Mouse (Mus musculus) small intestine, adult 2 months (tissue): Measurements from ENCODE around the gene Caprin1. TPM values are rescaled to one million over a fixed set of nuclear protein-coding genes. Genes with fewer than 3 reads are reported as not detected.

Source experiments
- H3K27ac ChIP-seq: fragments of 200-500 bp; 2 replicates; pipeline ENCODE4 v1.5.1; 2012; ENCODE audit warnings: low read depth, low read length, control low read depth, inconsistent platforms; ENCODE audit not compliant: insufficient read depth
- H3K27me3 ChIP-seq: fragments of 200-500 bp; 2 replicates; pipeline ENCODE4 v1.6.1; 2012; ENCODE audit warnings: mild to moderate bottlenecking, moderate library complexity, low read length, inconsistent platforms; ENCODE audit not compliant: control insufficient read depth, insufficient read depth
- H3K36me3 ChIP-seq: fragments of 200-500 bp; 2 replicates; pipeline ENCODE4 v1.6.1; 2012; ENCODE audit warnings: mild to moderate bottlenecking, low read length, control low read depth, inconsistent platforms; ENCODE audit not compliant: control insufficient read depth, insufficient read depth
- H3K4me1 ChIP-seq: fragments of 200-500 bp; 2 replicates; pipeline ENCODE4 v1.6.1; 2012; ENCODE audit warnings: low read length, inconsistent platforms, mixed read lengths; ENCODE audit not compliant: control insufficient read depth, insufficient read depth, insufficient read length
- H3K4me3 ChIP-seq: fragments of 200-500 bp; 2 replicates; pipeline ENCODE4 v1.5.1; 2012; ENCODE audit warnings: low read depth, mild to moderate bottlenecking, control low read depth, inconsistent platforms, low read length, moderate library complexity
- CTCF ChIP-seq: fragments of 200-500 bp; IDR thresholded peaks from 2 replicates; pipeline ENCODE4 v1.5.1; 2012; ENCODE audit warnings: low read depth, mild to moderate bottlenecking, control low read depth, inconsistent platforms, low read length, moderate library complexity, mixed read lengths; ENCODE audit not compliant: insufficient replicate concordance, insufficient read length; ENCODE audit errors: extremely low read depth
- POLR2A ChIP-seq: fragments of 200-500 bp; IDR thresholded peaks from 2 replicates; pipeline ENCODE4 v1.6.1; 2012; ENCODE audit warnings: low read depth, mild to moderate bottlenecking, control low read depth, inconsistent platforms, low read length, moderate library complexity
- WGBS: fragments of 180-500 bp; shearing (Covaris S2); methylation state at CpG from one replicate; pipeline ENCODE4 v1.1.7; 2018; 5-methylcytosine and 5-hydroxymethylcytosine counted together
- polyA plus RNA-seq: library from polyadenylated mRNA; depleted of rRNA; stranded (reverse); fragments of >200 nt; gene quantifications from 2 replicates; pipeline ENCODE4 v1.2.3, GENCODE M21; 2012

Gene Caprin1
- polyA plus RNA-seq, 1 experiment = 90.0 TPM

GRCm38 (mm10) chr2:103747891-103748290 lies 49.6 kb downstream of the Caprin1 start:
- Histone ChIP-seq H3K4me3 (no peak overlapping the region), H3K27me3 (no peaks in the 10 kb centered on the region), H3K27ac (no peak overlapping the region), H3K4me1 (peaks cover 4% of the 10 kb centered on the region; the same call in 1 of the 2 replicates), H3K36me3 (peaks cover 21% of the 10 kb centered on the region)
- TF ChIP-seq CTCF (no peak), POLR2A (no peak)
- 91% methylated on average over 9 of the region's 9 CpGs for WGBS

DNA sequence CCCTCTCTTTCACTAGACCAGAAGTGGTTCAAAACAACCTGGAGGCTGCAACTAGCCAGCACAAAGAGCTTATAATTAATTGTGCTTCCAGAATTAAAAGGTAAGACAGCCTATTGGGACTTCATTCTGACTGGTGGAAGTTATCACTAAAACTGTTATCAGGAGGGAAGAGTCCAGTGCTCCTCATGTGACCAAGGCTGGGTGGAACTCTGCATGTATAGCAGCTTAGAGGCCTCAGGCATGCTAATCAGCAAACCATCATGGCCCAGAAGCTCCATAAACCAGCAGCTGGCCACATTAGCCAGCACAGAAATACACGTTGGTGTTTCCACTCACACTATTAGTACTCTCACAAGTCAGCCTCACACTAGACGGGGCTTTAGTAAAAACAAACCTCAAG lies 50.7 kb downstream of the Caprin1 start:
- Histone ChIP-seq H3K4me1 (peaks cover 4% of the 10 kb centered on the region; the same call in 1 of the 2 replicates), H3K27me3 (no peaks in the 10 kb centered on the region), H3K4me3 (no peak overlapping the region), H3K36me3 (peaks cover 19% of the 10 kb centered on the region), H3K27ac (no peak overlapping the region)
- TF ChIP-seq POLR2A (no peak), CTCF (no peak)
- WGBS = 70% methylated on average over 2 of the region's 2 CpGs

DNA sequence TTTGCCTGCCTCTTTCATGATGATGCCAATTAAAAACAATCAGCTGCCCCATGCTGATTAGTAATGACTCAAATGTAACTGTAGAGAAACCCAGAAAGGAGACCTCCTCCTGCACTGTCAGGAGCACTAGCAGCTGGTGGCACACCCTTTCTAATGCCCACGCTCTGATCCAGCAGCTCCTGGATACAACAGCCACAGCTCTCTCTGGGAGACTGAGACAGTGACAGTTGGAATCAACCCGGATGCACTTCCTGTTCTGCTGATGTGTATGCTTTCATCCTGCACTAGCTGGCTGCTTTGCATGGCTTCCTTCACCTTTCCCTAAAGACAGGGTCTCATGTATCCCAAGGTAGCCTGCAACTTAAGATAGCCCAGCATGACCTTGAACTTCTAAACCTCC lies 51.4 kb downstream of the Caprin1 start:
- WGBS = 74% methylated on average over 2 of the region's 2 CpGs
- Histone ChIP-seq H3K4me3 (no peak overlapping the region), H3K27ac (no peak overlapping the region), H3K27me3 (no peaks in the 10 kb centered on the region), H3K4me1 (peaks cover 4% of the 10 kb centered on the region; the same call in 1 of the 2 replicates), H3K36me3 (peaks cover 16% of the 10 kb centered on the region)
- TF ChIP-seq POLR2A (no peak), CTCF (no peak)

DNA sequence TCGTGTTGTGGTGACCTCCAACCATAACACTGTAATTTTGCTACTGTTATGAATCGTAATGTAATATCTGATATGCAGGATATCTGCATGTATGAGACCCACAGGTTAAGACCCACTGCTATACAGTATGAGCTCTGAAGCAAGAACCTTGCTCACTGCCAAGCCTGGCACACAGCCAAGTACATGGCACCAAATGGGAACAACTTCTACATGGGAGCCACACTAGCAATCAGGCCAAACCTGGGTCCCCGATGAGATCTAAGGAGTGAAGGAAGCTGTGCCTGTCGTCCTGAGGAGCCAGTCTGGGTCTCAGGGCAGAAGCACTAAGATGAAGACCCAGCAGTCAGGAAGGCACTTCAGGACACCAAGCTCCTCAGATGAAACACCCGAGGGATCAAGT lies 52.0 kb downstream of the Caprin1 start:
- no peaks in the 10 kb centered on the region for H3K27me3 ChIP-seq
- 70% methylated on average over 5 of the region's 5 CpGs for WGBS
- H3K4me3 ChIP-seq = no peak overlapping the region
- TF ChIP-seq POLR2A = no peak
- TF ChIP-seq CTCF = no peak
- peaks cover 4% of the 10 kb centered on the region; the same call in 1 of the 2 replicates for H3K4me1 ChIP-seq
- no peak overlapping the region for H3K27ac ChIP-seq
- H3K36me3 ChIP-seq = peaks cover 16% of the 10 kb centered on the region

GRCm38 (mm10) chr2:103743988-103744387 lies 53.5 kb downstream of the Caprin1 start:
- peaks cover 20% of the 10 kb centered on the region for H3K36me3 ChIP-seq
- 82% methylated on average over 7 of the region's 7 CpGs for WGBS
- no peaks in the 10 kb centered on the region for H3K4me1 ChIP-seq
- H3K27ac ChIP-seq = no peak overlapping the region
- H3K4me3 ChIP-seq = no peak overlapping the region
- H3K27me3 ChIP-seq = no peaks in the 10 kb centered on the region
- TF ChIP-seq POLR2A (no peak), CTCF (peak; percentile 83; the same call in 1 of the 2 replicates)

DNA sequence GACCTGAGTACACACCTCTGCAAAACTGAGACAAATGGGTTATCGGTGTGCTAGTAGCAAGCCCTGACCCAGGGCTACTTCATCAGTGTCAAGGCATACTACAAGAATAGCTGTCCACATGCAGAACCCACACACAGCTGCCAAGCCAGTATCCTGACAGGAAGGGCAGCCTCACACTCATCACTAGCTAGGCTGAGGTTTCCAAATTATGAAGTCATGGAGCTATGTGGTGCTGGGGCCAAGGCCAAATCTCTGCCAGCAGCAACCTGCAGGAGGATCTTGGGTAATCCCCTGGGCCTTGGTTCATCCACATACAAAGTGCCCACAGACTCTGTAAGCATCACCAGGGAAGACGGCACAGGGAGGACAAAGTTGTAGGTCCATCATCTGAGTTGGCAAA lies 53.9 kb downstream of the Caprin1 start:
- TF ChIP-seq CTCF = no peak
- H3K4me3 ChIP-seq = no peak overlapping the region
- H3K27ac ChIP-seq = no peak overlapping the region
- 97% methylated on average over 2 of the region's 2 CpGs for WGBS
- H3K4me1 ChIP-seq = no peaks in the 10 kb centered on the region
- no peaks in the 10 kb centered on the region for H3K27me3 ChIP-seq
- H3K36me3 ChIP-seq = peaks cover 20% of the 10 kb centered on the region

DNA sequence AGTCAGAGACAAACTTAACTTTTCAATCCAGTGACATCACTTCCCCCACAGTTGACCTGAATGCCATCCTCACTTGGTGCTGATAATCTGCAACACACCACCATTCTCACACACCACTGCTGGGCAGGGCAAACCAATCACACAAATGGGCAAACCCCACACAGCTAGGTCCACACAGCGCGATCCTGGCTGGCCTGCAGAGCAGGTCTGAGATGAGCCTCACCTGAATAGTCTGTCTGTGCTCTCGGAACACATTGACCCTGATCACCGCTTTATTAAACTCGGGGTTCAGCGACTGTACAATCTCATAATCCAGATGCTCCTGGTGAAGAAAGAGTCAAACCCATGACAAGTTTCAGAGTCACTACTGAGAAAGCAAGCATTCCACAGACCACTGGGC lies 54.6 kb downstream of the Caprin1 start:
- Histone ChIP-seq H3K27me3 (no peaks in the 10 kb centered on the region), H3K4me1 (no peaks in the 10 kb centered on the region), H3K36me3 (peaks cover 17% of the 10 kb centered on the region), H3K27ac (no peak overlapping the region), H3K4me3 (no peak overlapping the region)
- TF ChIP-seq POLR2A (no peak), CTCF (no peak)
- 97% methylated on average over 6 of the region's 6 CpGs for WGBS

- WGBS = 92% methylated on average over 6 of the region's 6 CpGs
- Histone ChIP-seq H3K36me3 (peaks cover 41% of the 10 kb centered on the region), H3K27ac (no peak overlapping the region), H3K4me1 (no peaks in the 10 kb centered on the region), H3K4me3 (no peak overlapping the region), H3K27me3 (no peaks in the 10 kb centered on the region)
- TF ChIP-seq POLR2A (no peak), CTCF (no peak)
Measured at GRCm38 (mm10) chr2:103731423-103731822, 66.0 kb downstream of the Caprin1 start.
